Mouse (Mus musculus): ENCODE measurements at regions not wholly inside any gene's neighbourhood (a gene's known extent, or its start where the extent isn't known, plus 50 kb on each side); places are given as distances from the start of the nearest gene placed in this dataset.

DNA sequence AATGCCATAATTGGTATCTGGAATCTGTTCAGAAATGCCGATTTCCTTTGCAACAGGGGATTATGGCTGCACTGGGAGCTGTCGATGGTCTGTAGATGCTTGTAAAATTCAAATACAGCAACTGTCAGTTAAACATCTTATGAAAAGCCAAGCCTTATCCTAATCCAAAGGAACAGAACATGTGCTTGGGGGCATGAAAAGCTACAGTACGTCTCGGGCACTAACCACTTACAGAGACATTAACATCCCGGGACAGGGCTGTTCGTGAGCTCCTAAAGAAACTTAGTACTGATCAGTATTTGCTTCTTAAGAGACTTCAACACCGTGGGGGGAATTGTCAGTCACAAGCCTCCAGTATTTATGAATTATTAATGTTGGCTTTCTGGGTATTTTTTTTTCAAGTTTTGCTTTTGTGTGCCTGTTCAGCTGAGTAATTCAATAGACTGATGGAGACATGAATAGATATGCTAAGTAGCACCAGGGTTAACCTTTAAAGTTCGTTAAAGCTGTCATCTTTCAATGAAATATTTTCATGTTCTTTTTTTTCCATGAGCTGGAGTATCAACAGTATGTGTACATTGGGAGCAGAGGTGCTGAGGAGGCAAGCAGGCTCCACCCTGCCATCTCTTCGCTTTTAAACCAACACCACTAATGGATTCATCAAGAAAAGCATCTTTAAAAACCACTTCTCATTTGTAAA lies 272.3 kb downstream of the Tle4 start:
- TF ChIP-seq CTCF (IDR thresholded peaks at IDR 0.05; ENCODE audit: low read depth) (no peak), EP300 (IDR thresholded peaks at IDR 0.05; ENCODE audit: low read depth) (no peak)

All from heart, postnatal 0 days (tissue).